Mouse (Mus musculus) pancreas, adult 10 weeks (tissue): Measurements from ENCODE around the gene Fam170b. TPM values are rescaled to one million over a fixed set of nuclear protein-coding genes. Genes with fewer than 3 reads are reported as not detected.

Source experiments
- polyA plus RNA-seq: library from polyadenylated mRNA; stranded (reverse); fragments of 350-450 nt; fragmentation: Illumina TruSeq; extraction: RNeasy Lipid Tissue Mini Kit (QIAGEN cat#74804); gene quantifications from one replicate; pipeline ENCODE4 v1.2.3, GENCODE M21; 2015; ENCODE audit warnings: low read depth, low replicate concordance; ENCODE audit not compliant: insufficient read depth

The Fam170b gene
- polyA plus RNA-seq = not detected

DNA sequence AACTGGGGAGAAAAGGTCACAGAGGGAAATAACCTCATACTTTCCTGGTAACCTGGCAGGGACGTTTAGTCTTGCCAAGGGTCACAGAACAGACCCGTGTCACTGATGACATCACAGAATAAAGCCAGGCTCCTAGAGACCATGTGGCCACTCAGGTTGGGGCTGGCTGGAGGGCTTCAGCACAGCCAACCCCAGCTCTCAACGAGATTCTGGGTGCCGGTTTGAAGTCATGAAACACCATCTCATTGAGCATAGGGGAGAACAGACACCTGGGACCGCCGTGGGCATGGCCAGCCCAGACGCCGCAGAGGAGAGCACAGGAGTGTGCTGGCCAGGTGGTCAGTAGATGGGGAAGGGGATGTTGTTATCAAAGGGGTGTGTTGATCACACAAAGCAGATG, at the start of gene Fam170b:
TSS of gene Fam170b (plus strand) at position 116 of the 400 bp plus-strand sequence.

DNA sequence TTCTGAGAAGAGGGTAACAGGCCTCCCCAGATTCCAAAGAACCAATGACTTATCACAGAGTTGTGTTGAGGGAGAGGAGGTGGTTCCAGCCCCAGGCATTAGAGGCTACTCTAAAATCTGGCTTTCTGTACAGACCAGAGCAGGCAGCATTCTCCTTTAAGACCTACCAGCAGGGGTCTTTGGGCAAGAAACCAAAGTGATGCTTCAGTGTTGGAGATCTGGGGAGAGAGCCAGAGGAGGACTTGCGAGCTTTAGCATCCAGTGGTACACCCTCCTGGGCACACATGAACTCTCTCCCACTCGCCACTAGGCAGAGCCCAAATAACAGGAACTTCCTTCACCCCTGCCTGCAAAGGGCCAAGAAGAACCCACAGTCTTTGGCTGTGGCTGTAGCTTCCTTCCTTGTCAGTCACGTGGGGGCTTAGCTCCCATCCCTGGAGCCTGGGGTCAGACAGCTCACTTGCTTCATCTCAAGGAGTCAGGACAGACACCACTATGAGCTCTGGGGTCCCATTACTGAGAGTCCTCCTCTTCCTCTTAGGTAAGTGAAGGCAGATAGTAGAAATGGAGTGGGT, 48.1 kb upstream of the Fam170b start, which contains the start of gene Tmem273:
TSS of gene Tmem273 (plus strand) at position 408 of the 575 bp plus-strand sequence.

GRCm38 (mm10) chr14:32856681-32857328, 23.0 kb downstream of the Fam170b start, which contains the start of gene Vstm4:
Vstm4 (plus strand) TSS chr14:32856756.

Other genes with a start within 250 kb of the Fam170b start
- gene Prrxl1, start 234.6 kb upstream of the Fam170b start, polyA plus RNA-seq = not detected
- gene 3425401B19Rik, start 148.7 kb upstream of the Fam170b start, polyA plus RNA-seq = 0.33 TPM
- not detected for gene Tmem273, start 48.0 kb upstream of the Fam170b start, polyA plus RNA-seq
- gene Vstm4, start 22.8 kb downstream of the Fam170b start, polyA plus RNA-seq = 1.7 TPM
- not detected for gene Lrrc18, start 157.4 kb downstream of the Fam170b start, polyA plus RNA-seq